Mouse (Mus musculus) brain, embryonic 14.5 days (tissue): Measurements from ENCODE around the gene Lrrc10.

Experiments used
- CTCF ChIP-seq: fragments of 200-500 bp; IDR thresholded peaks from 2 replicates; pipeline ENCODE4 v1.5.1; 2012; ENCODE audit warnings: inconsistent platforms, mild to moderate bottlenecking, moderate library complexity, borderline replicate concordance; ENCODE audit not compliant: insufficient read depth, insufficient read length; ENCODE audit errors: extremely low read depth
- POLR2A ChIP-seq: fragments of 200-500 bp; IDR thresholded peaks from 2 replicates; pipeline ENCODE4 v1.6.1; 2012; ENCODE audit warnings: mild to moderate bottlenecking, inconsistent platforms, borderline replicate concordance; ENCODE audit not compliant: poor library complexity, insufficient read depth, insufficient read length, severe bottlenecking; ENCODE audit errors: extremely low read depth

DNA sequence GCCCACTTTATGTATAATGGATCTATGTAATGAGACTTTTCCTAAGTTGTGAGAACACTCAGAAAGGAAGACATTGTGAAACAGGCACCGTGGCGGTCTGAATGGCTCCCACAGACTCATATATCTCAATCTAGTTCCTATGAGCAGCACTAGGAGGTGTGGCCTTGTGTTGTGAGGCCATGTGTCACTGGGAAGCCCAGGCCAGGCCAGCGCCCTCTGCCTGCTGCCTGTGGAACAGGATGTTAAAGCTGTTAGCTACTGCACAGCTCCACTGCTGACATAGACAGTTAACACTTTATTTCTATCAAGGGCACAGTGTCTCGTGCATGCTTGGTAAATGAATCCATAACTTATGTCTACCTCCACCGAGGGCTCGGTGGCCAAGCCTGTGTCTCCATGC is 33.1 kb downstream of the Lrrc10 start:
- TF ChIP-seq CTCF (peak; percentile 53), POLR2A (no peak)
